Mouse (Mus musculus) midbrain, embryonic 11.5 days (tissue): Measurements from ENCODE around the gene Sgsm1. TPM values are rescaled to one million over a fixed set of nuclear protein-coding genes. Genes with fewer than 3 reads are reported as not detected.

Source experiments
- ATAC-seq: fragments of 200-750 bp; cut with Nextera tagmentation; 2 replicates; pipeline ENCODE4 v1.8.0; 2017; ENCODE audit warnings: moderate TSS enrichment, moderate library complexity; ENCODE audit not compliant: low FRiP score
- DNase-seq: peaks from one replicate; pipeline ENCODE4 v3.0.0; 2015; ENCODE audit warnings: low spot score; ENCODE audit errors: missing footprints
- H3K27ac ChIP-seq: fragments of 300-500 bp; sonication (generic); 2 replicates; pipeline ENCODE4 v1.5.1; 2014; ENCODE audit warnings: low read depth, low read length
- H3K27me3 ChIP-seq: fragments of 300-500 bp; sonication (generic); 2 replicates; pipeline ENCODE4 v1.6.1; 2014; ENCODE audit warnings: mild to moderate bottlenecking, low read length, moderate library complexity, mixed read lengths; ENCODE audit not compliant: control insufficient read depth, insufficient read depth
- H3K36me3 ChIP-seq: fragments of 300-500 bp; sonication (generic); 2 replicates; pipeline ENCODE4 v1.6.1; 2014; ENCODE audit warnings: mild to moderate bottlenecking, low read length, moderate library complexity, mixed read lengths; ENCODE audit not compliant: control insufficient read depth, insufficient read depth
- H3K4me1 ChIP-seq: fragments of 300-500 bp; sonication (generic); 2 replicates; pipeline ENCODE4 v1.6.1; 2014; ENCODE audit warnings: low read length; ENCODE audit not compliant: control insufficient read depth, insufficient read depth
- H3K4me2 ChIP-seq: fragments of 300-500 bp; sonication (generic); 2 replicates; pipeline ENCODE4 v1.6.1; 2014; ENCODE audit warnings: mild to moderate bottlenecking, moderate library complexity
- H3K4me3 ChIP-seq: fragments of 300-500 bp; sonication (generic); 2 replicates; pipeline ENCODE4 v1.5.1; 2014; ENCODE audit warnings: low read depth, low read length
- H3K9ac ChIP-seq: fragments of 300-500 bp; sonication (generic); 2 replicates; pipeline ENCODE4 v1.6.1; 2014; ENCODE audit warnings: low read length
- H3K9me3 ChIP-seq: fragments of 300-500 bp; sonication (generic); 2 replicates; pipeline ENCODE4 v1.6.1; 2016; ENCODE audit warnings: low read length; ENCODE audit not compliant: control insufficient read depth
- WGBS: fragments of 180-500 bp; shearing (Covaris S2); extraction: QIAGEN DNeasy Blood & Tissue Kit; methylation state at CpG from one replicate; pipeline ENCODE4 v1.1.7; 2014; 5-methylcytosine and 5-hydroxymethylcytosine counted together
- polyA plus RNA-seq: library from polyadenylated mRNA; unstranded; fragments of >200 nt; fragmentation: Nextera tagmentation; extraction: Ambion mirVana; gene quantifications from 2 replicates; pipeline ENCODE4 v1.2.1, GENCODE M21; 2014

Gene Sgsm1
- polyA plus RNA-seq, result 10.8 TPM in 2 replicates

- Histone ChIP-seq H3K9ac (peak within 1 kb of the TSS; percentile 77), H3K36me3 (no peaks in the 10 kb centered on the region), H3K4me2 (peak within 1 kb of the TSS; percentile 86), H3K4me1 (peaks cover 26% of the 10 kb centered on the region), H3K9me3 (no peaks in the 10 kb centered on the region; the same call in 1 of the 2 replicates), H3K27me3 (peaks cover 13% of the 10 kb centered on the region; the same call in 1 of the 2 replicates), H3K27ac (no peak within 1 kb of the TSS), H3K4me3 (peak within 1 kb of the TSS; percentile 66)
- ATAC-seq, result peak; percentile 67
- peak; percentile 97 for DNase-seq
- 1% methylated on average over 53 of the region's 53 CpGs for WGBS
Observed at GRCm38 (mm10) chr5:113310377-113311003, at the start of gene Sgsm1. Gene Sgsm1, minus strand, starts transcription at chr5:113310786.

GRCm38 (mm10) chr5:113358833-113359232 is 48.2 kb upstream of the Sgsm1 start:
- Histone ChIP-seq H3K4me3 (no peak overlapping the region), H3K36me3 (no peaks in the 10 kb centered on the region), H3K27me3 (peaks cover 3% of the 10 kb centered on the region), H3K9me3 (no peaks in the 10 kb centered on the region), H3K4me2 (no peak overlapping the region), H3K9ac (no peak overlapping the region; the same call in 1 of the 2 replicates), H3K4me1 (peaks cover 4% of the 10 kb centered on the region; the same call in 1 of the 2 replicates), H3K27ac (no peak overlapping the region)
- WGBS, result 3% methylated on average over 11 of the region's 11 CpGs
- ATAC-seq, result no peak
- no peak for DNase-seq

- Histone ChIP-seq H3K4me1 (peaks cover 4% of the 10 kb centered on the region; the same call in 1 of the 2 replicates), H3K9me3 (no peaks in the 10 kb centered on the region), H3K27ac (no peak overlapping the region), H3K36me3 (no peaks in the 10 kb centered on the region), H3K4me3 (no peak overlapping the region), H3K27me3 (peaks cover 11% of the 10 kb centered on the region), H3K9ac (no peak overlapping the region), H3K4me2 (no peak overlapping the region)
- DNase-seq (no peak), ATAC-seq (no peak)
- 59% methylated on average over 3 of the region's 3 CpGs for WGBS
Observed at GRCm38 (mm10) chr5:113357656-113358055, 47.1 kb upstream of the Sgsm1 start.

GRCm38 (mm10) chr5:113357186-113357585 is 46.6 kb upstream of the Sgsm1 start, which contains the start of gene Aym1:
Gene Aym1, plus strand, starts transcription at chr5:113357294.
- H3K36me3 ChIP-seq, result no peaks in the 10 kb centered on the region
- H3K9ac ChIP-seq, result no peak within 1 kb of the TSS
- no peak within 1 kb of the TSS for H3K27ac ChIP-seq
- no peak within 1 kb of the TSS for H3K4me3 ChIP-seq
- WGBS, result 32% methylated on average over 4 of the region's 6 CpGs
- DNase-seq (no peak), ATAC-seq (no peak)
- H3K9me3 ChIP-seq, result no peaks in the 10 kb centered on the region
- no peak within 1 kb of the TSS for H3K4me2 ChIP-seq
- peaks cover 12% of the 10 kb centered on the region for H3K27me3 ChIP-seq
- peaks cover 4% of the 10 kb centered on the region for H3K4me1 ChIP-seq

GRCm38 (mm10) chr5:113354311-113354710 is 43.7 kb upstream of the Sgsm1 start:
- no peak overlapping the region for H3K4me2 ChIP-seq
- H3K4me1 ChIP-seq, result peaks cover 21% of the 10 kb centered on the region
- no peaks in the 10 kb centered on the region for H3K36me3 ChIP-seq
- WGBS, result 53% methylated on average over 16 of the region's 16 CpGs
- no peaks in the 10 kb centered on the region for H3K9me3 ChIP-seq
- ATAC-seq (no peak), DNase-seq (no peak)
- no peak overlapping the region for H3K27ac ChIP-seq
- H3K27me3 ChIP-seq, result peaks cover 17% of the 10 kb centered on the region
- H3K9ac ChIP-seq, result no peak overlapping the region
- H3K4me3 ChIP-seq, result no peak overlapping the region

GRCm38 (mm10) chr5:113352636-113353035 is 42.0 kb upstream of the Sgsm1 start:
- 79% methylated on average over 6 of the region's 6 CpGs for WGBS
- H3K4me1 ChIP-seq, result peaks cover 27% of the 10 kb centered on the region
- H3K9me3 ChIP-seq, result no peaks in the 10 kb centered on the region
- H3K9ac ChIP-seq, result no peak overlapping the region
- H3K36me3 ChIP-seq, result no peaks in the 10 kb centered on the region
- H3K4me2 ChIP-seq, result no peak overlapping the region
- peaks cover 27% of the 10 kb centered on the region for H3K27me3 ChIP-seq
- DNase-seq (no peak), ATAC-seq (no peak)
- no peak overlapping the region for H3K4me3 ChIP-seq
- H3K27ac ChIP-seq, result no peak overlapping the region

- H3K9me3 ChIP-seq, result no peaks in the 10 kb centered on the region
- 0 out of 2 replicates have a peak, but pooled peaks have one; percentile 19 for ATAC-seq
Observed at GRCm38 (mm10) chr5:113351768-113352167, 41.2 kb upstream of the Sgsm1 start.

GRCm38 (mm10) chr5:113349810-113350209 is 39.2 kb upstream of the Sgsm1 start:
- no peaks in the 10 kb centered on the region for H3K9me3 ChIP-seq
- H3K27ac ChIP-seq, result no peak overlapping the region
- no peak overlapping the region for H3K9ac ChIP-seq
- H3K4me2 ChIP-seq, result no peak overlapping the region
- no peaks in the 10 kb centered on the region for H3K36me3 ChIP-seq
- DNase-seq (no peak), ATAC-seq (no peak)
- peaks cover 31% of the 10 kb centered on the region for H3K4me1 ChIP-seq
- 22% methylated on average over 7 of the region's 7 CpGs for WGBS
- H3K27me3 ChIP-seq, result peaks cover 48% of the 10 kb centered on the region
- no peak overlapping the region for H3K4me3 ChIP-seq

More at GRCm38 (mm10) chr5:113351768-113352167, 41.2 kb upstream of the Sgsm1 start:
- 52% methylated on average over 3 of the region's 3 CpGs for WGBS
- H3K36me3 ChIP-seq, result no peaks in the 10 kb centered on the region
- DNase-seq, result peak; percentile 88
- no peak overlapping the region for H3K27ac ChIP-seq
- no peak overlapping the region for H3K4me2 ChIP-seq
- H3K9ac ChIP-seq, result no peak overlapping the region
- H3K4me1 ChIP-seq, result peaks cover 27% of the 10 kb centered on the region
- no peak overlapping the region for H3K4me3 ChIP-seq
- peaks cover 30% of the 10 kb centered on the region for H3K27me3 ChIP-seq

GRCm38 (mm10) chr5:113349226-113349625 is 38.6 kb upstream of the Sgsm1 start:
- H3K4me3 ChIP-seq, result no peak overlapping the region
- no peaks in the 10 kb centered on the region for H3K9me3 ChIP-seq
- whole genome bisulfite sequencing, result 9% methylated on average over 7 of the region's 7 CpGs
- peaks cover 54% of the 10 kb centered on the region for H3K27me3 ChIP-seq
- H3K9ac ChIP-seq, result no peak overlapping the region
- no peak overlapping the region for H3K4me2 ChIP-seq
- ATAC-seq (peak; percentile 30; the same call in 1 of the 2 replicates), DNase-seq (peak; percentile 87)
- peaks cover 31% of the 10 kb centered on the region for H3K4me1 ChIP-seq
- no peak overlapping the region; the same call in 1 of the 2 replicates for H3K27ac ChIP-seq
- no peaks in the 10 kb centered on the region for H3K36me3 ChIP-seq
